Mouse (Mus musculus) heart, embryonic 12.5 days (tissue): ENCODE measurements at regions not wholly inside any gene's neighbourhood (a gene's known extent, or its start where the extent isn't known, plus 50 kb on each side); places are given as distances from the start of the nearest gene placed in this dataset.

Experiments
- ATAC-seq: fragments of 200-750 bp; cut with Nextera tagmentation; 2 replicates; pipeline ENCODE4 v1.8.0; 2017; ENCODE audit warnings: moderate TSS enrichment, moderate library complexity; ENCODE audit not compliant: insufficient number of reproducible peaks, low FRiP score
- H3K27ac ChIP-seq: fragments of 300-500 bp; sonication (generic); 2 replicates; pipeline ENCODE4 v1.5.1; 2016; ENCODE audit warnings: mild to moderate bottlenecking, moderate library complexity; ENCODE audit not compliant: poor library complexity, severe bottlenecking
- H3K27me3 ChIP-seq: fragments of 300-500 bp; sonication (generic); replicated peaks from 2 replicates; pipeline ENCODE4 v1.6.1; 2016; ENCODE audit warnings: mild to moderate bottlenecking, moderate library complexity
- H3K36me3 ChIP-seq: fragments of 300-500 bp; sonication (generic); 2 replicates; pipeline ENCODE4 v1.6.1; 2016; ENCODE audit warnings: mild to moderate bottlenecking, moderate library complexity
- H3K4me1 ChIP-seq: fragments of 300-500 bp; sonication (generic); replicated peaks from 2 replicates; pipeline ENCODE4 v1.6.1; 2016; ENCODE audit warnings: mild to moderate bottlenecking
- H3K4me2 ChIP-seq: fragments of 300-500 bp; sonication (generic); 2 replicates; pipeline ENCODE4 v1.6.1; 2016; ENCODE audit warnings: mild to moderate bottlenecking, moderate library complexity
- H3K4me3 ChIP-seq: fragments of 300-500 bp; sonication (generic); 2 replicates; pipeline ENCODE4 v1.5.1; 2016; ENCODE audit warnings: mild to moderate bottlenecking
- H3K9ac ChIP-seq: fragments of 300-500 bp; sonication (generic); 2 replicates; pipeline ENCODE4 v1.6.1; 2016; ENCODE audit warnings: mild to moderate bottlenecking, moderate library complexity
- H3K9me3 ChIP-seq: fragments of 300-500 bp; sonication (generic); replicated peaks from 2 replicates; pipeline ENCODE4 v1.6.1; 2016; ENCODE audit warnings: mild to moderate bottlenecking, moderate library complexity
- WGBS: fragments of 180-500 bp; shearing (Covaris S2); methylation state at CpG from one replicate; pipeline ENCODE4 v1.1.7; 2016; 5-methylcytosine and 5-hydroxymethylcytosine counted together

DNA sequence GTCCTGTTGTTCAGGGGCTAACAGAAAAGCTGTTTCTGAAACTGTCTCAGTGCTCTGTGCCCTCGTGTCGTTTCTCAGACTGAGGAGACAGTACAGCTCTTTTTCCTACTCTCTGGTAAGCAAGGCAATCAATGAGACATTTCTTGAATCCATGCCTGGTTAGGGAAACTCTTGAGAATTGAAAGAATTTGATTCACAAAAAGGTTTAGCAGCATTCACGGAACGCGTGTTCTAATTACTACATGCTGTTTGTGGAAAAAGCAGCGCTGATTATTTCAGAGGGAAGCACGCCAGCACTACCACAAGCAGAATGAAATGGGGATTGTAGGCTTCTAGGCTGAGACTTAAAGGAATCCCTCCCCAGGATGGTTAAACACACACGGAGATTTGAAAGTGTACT lies 112.5 kb upstream of the Adgrl2 start:
- Histone ChIP-seq H3K36me3 (no peaks in the 10 kb centered on the region), H3K27ac (no peak overlapping the region), H3K4me2 (no peak overlapping the region), H3K27me3 (peaks cover 33% of the 10 kb centered on the region), H3K9ac (no peak overlapping the region), H3K9me3 (no peaks in the 10 kb centered on the region; the same call in 1 of the 2 replicates), H3K4me1 (peaks cover 13% of the 10 kb centered on the region), H3K4me3 (no peak overlapping the region)
- no peak for ATAC-seq
- 74% methylated on average over 8 of the region's 8 CpGs for WGBS

- WGBS: 58% methylated on average over 10 of the region's 10 CpGs
- no peaks in the 10 kb centered on the region for H3K36me3 ChIP-seq
- H3K27ac ChIP-seq: no peak overlapping the region
- ATAC-seq: no peak
- no peak overlapping the region for H3K9ac ChIP-seq
- H3K4me2 ChIP-seq: no peak overlapping the region
- no peak overlapping the region for H3K4me3 ChIP-seq
- peaks cover 30% of the 10 kb centered on the region; the same call in 1 of the 2 replicates for H3K27me3 ChIP-seq
- peaks cover 19% of the 10 kb centered on the region for H3K4me1 ChIP-seq
- H3K9me3 ChIP-seq: no peaks in the 10 kb centered on the region; the same call in 1 of the 2 replicates
Observed at GRCm38 (mm10) chr3:149101785-149102184, 111.4 kb upstream of the Adgrl2 start.

DNA sequence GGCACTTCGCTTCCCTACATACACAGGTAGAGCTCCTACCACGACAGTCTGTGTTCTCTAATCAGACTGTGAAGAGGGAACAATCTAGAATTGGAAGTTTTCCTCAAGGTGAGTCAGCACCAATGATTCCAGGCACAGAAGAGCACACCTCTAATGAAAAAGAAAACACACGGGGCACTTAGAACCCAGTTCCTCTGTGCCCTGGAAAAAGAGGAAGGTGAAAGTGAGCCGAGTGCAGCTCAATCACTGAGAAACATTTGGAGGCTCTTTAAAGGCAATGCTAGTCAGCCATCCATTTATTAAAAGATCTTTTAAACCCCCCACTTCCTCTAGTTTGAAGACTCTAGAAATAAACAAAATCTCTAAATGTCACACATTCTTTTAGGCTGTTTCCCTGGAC lies 108.4 kb upstream of the Adgrl2 start:
- H3K4me1 ChIP-seq: peaks cover 22% of the 10 kb centered on the region
- H3K4me2 ChIP-seq: no peak overlapping the region
- no peak overlapping the region for H3K4me3 ChIP-seq
- no peaks in the 10 kb centered on the region for H3K9me3 ChIP-seq
- peaks cover 11% of the 10 kb centered on the region; the same call in 1 of the 2 replicates for H3K27me3 ChIP-seq
- ATAC-seq: no peak
- H3K27ac ChIP-seq: no peak overlapping the region
- whole genome bisulfite sequencing: 62% methylated on average over 4 of the region's 4 CpGs
- no peak overlapping the region for H3K9ac ChIP-seq
- no peaks in the 10 kb centered on the region for H3K36me3 ChIP-seq

GRCm38 (mm10) chr3:149097026-149097425 lies 106.7 kb upstream of the Adgrl2 start:
- Histone ChIP-seq H3K27ac (no peak overlapping the region), H3K9ac (no peak overlapping the region), H3K4me2 (no peak overlapping the region), H3K4me3 (no peak overlapping the region), H3K36me3 (no peaks in the 10 kb centered on the region), H3K9me3 (no peaks in the 10 kb centered on the region), H3K27me3 (peaks cover 4% of the 10 kb centered on the region; the same call in 1 of the 2 replicates), H3K4me1 (peaks cover 21% of the 10 kb centered on the region)
- ATAC-seq: no peak
- 26% methylated on average over 4 of the region's 4 CpGs for WGBS

DNA sequence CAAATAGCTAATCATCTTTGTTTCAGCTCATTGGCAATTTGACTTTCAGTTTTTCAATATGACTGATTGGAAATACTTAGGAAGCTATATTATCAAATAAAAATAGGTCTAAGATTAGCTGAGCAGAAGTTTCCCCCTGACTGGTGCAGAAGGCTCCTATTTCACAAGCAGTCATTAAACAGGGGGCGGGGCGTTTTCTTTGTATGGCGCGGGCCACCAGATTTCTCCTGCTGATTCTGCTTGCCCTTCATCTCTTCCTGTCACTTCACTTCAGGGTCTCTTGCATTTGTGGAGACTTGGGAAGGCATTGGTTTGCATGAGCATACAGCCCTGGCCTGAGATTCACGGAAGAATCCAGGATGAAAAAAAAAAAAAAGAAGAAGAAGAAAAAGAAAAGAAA lies 102.3 kb upstream of the Adgrl2 start:
- H3K4me3 ChIP-seq: no peak overlapping the region
- H3K4me2 ChIP-seq: peak overlapping the region; percentile 51; the same call in 1 of the 2 replicates
- H3K9ac ChIP-seq: no peak overlapping the region
- no peaks in the 10 kb centered on the region; the same call in 1 of the 2 replicates for H3K27me3 ChIP-seq
- H3K4me1 ChIP-seq: peaks cover 19% of the 10 kb centered on the region
- WGBS: 18% methylated on average over 5 of the region's 5 CpGs
- no peak for ATAC-seq
- H3K36me3 ChIP-seq: no peaks in the 10 kb centered on the region
- no peak overlapping the region for H3K27ac ChIP-seq
- H3K9me3 ChIP-seq: no peaks in the 10 kb centered on the region

GRCm38 (mm10) chr3:149090103-149090502 lies 99.7 kb upstream of the Adgrl2 start:
- no peak for ATAC-seq
- Histone ChIP-seq H3K4me3 (no peak overlapping the region), H3K9ac (no peak overlapping the region), H3K9me3 (no peaks in the 10 kb centered on the region), H3K4me2 (no peak overlapping the region), H3K27ac (no peak overlapping the region), H3K4me1 (peaks cover 30% of the 10 kb centered on the region), H3K27me3 (no peaks in the 10 kb centered on the region; the same call in 1 of the 2 replicates), H3K36me3 (no peaks in the 10 kb centered on the region)
- 67% methylated on average over 5 of the region's 5 CpGs for WGBS

DNA sequence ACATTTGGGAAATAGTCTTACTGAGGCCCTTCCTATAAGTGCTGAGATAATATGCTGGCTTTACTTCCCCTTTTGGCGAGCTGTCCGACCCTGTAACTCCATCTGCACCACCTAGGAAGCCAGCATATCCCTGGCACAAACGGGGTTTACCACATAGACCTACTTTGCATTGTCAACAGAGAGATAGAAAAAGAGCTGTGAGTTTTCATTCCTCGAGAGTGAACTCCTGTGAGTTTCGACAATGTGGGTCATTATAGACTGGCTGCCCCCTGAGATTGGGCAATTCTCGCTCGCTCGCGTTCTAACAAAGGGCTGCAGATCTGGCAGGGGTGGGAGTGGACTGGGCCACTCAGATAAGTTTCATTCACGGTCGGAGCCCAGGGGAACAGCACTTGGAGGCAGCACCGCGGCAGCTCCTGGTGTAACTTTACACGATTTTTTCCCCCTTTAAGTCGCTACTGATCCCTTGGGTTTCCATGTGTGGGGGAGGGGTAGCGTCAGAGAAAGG lies 98.3 kb upstream of the Adgrl2 start:
- Histone ChIP-seq H3K9me3 (no peaks in the 10 kb centered on the region), H3K4me1 (peaks cover 33% of the 10 kb centered on the region), H3K36me3 (no peaks in the 10 kb centered on the region), H3K4me2 (peak overlapping the region; percentile 71), H3K4me3 (peak overlapping the region; percentile 40), H3K9ac (peak overlapping the region; percentile 55; the same call in 1 of the 2 replicates), H3K27ac (no peak overlapping the region), H3K27me3 (no peaks in the 10 kb centered on the region; the same call in 1 of the 2 replicates)
- 3% methylated on average over 16 of the region's 16 CpGs for WGBS
- ATAC-seq: peak; percentile 39

DNA sequence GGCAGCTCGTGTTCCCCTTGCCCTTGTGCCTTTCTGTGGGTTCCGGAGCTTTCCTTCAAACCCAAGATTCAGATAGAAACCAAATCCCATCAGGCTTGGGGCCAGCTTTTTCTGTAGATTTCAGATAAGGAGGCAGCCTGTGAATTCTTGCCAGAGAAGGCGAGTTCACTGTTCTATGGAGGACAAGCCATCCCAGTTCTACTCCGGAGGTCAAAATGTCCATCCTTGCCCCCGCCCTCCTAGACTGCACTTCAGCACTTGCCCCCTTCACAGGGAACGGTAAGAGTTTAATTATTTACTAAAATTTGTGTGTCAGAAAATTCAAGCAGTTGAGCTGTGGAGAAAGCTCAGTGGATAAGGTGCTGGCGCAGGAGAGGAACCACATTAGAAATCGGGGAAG lies 97.1 kb upstream of the Adgrl2 start:
- no peak for ATAC-seq
- Histone ChIP-seq H3K27ac (no peak overlapping the region), H3K4me1 (peaks cover 33% of the 10 kb centered on the region), H3K4me2 (no peak overlapping the region), H3K9ac (no peak overlapping the region), H3K4me3 (no peak overlapping the region), H3K36me3 (no peaks in the 10 kb centered on the region), H3K27me3 (no peaks in the 10 kb centered on the region), H3K9me3 (no peaks in the 10 kb centered on the region)
- WGBS: 68% methylated on average over 8 of the region's 8 CpGs

DNA sequence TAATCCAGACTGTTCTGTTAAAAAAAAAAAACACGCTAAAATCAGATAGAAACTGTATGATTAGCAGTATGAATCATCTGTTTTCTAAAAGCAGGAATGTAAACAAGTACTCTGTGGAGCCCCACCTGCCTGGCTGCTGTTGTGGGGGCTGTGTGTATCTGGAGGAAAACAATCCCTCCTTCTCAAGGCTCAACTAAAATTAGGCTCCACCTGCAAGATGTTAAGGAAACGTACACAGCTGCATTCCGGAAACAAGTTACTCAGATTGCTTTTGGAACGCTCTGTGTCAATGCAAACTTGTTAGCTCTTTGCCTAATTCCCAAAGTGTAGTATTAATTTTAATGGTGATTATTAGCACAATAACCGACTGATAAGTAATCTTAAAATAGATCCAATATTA lies 96.3 kb upstream of the Adgrl2 start:
- Histone ChIP-seq H3K4me1 (peaks cover 33% of the 10 kb centered on the region), H3K4me2 (no peak overlapping the region), H3K27ac (no peak overlapping the region)

GRCm38 (mm10) chr3:149086086-149086485 lies 95.7 kb upstream of the Adgrl2 start:
- 83% methylated on average over 3 of the region's 3 CpGs for WGBS
- no peak for ATAC-seq
- Histone ChIP-seq H3K4me3 (no peak overlapping the region), H3K9me3 (no peaks in the 10 kb centered on the region), H3K9ac (no peak overlapping the region), H3K4me2 (no peak overlapping the region), H3K27me3 (no peaks in the 10 kb centered on the region), H3K36me3 (no peaks in the 10 kb centered on the region), H3K27ac (peak overlapping the region; percentile 58; the same call in 1 of the 2 replicates), H3K4me1 (peaks cover 33% of the 10 kb centered on the region)

More for the DNA sequence above, 96.3 kb upstream of the Adgrl2 start:
- H3K36me3 ChIP-seq: no peaks in the 10 kb centered on the region
- no peak overlapping the region for H3K9ac ChIP-seq
- H3K9me3 ChIP-seq: no peaks in the 10 kb centered on the region
- no peak for ATAC-seq
- WGBS: 47% methylated on average over 5 of the region's 5 CpGs
- no peaks in the 10 kb centered on the region for H3K27me3 ChIP-seq
- no peak overlapping the region for H3K4me3 ChIP-seq

DNA sequence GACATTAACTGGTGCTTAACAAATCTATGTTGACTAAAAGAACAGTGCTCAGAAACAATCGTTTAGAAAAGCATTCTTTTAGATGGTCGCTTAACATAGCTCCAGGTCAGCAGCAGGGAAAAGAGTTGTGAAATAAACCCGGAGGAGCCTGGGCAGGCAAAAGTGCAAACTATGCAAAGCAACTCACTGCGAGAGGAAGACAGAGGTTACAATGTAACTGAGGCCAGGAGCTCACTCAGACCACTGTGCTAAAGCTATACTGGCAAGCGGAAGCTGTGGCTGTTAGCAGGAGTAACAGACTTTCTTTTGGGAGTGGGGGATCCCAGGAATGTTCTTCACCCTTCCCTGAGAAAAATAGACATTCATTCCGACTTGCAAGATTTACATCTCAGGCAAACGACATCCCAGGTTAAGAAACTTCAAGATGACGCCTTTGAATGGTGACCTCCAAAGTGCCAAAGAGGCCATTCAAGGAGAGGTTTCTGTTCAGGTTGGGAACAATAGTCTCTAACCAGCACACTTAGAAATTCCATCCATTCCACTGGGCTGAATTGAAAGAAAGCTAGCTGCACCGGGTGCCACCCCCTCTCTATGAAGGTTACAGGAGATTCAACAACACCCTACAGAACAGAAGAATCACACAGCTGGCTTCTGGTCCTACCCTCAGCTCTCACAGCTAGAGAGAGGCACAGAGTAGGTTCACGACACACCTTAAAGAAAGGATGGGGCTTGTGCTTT lies 94.7 kb upstream of the Adgrl2 start:
- no peak overlapping the region for H3K9ac ChIP-seq
- H3K36me3 ChIP-seq: no peaks in the 10 kb centered on the region
- no peak overlapping the region for H3K4me3 ChIP-seq
- 54% methylated on average over 10 of the region's 10 CpGs for WGBS
- no peaks in the 10 kb centered on the region for H3K9me3 ChIP-seq
- H3K27me3 ChIP-seq: no peaks in the 10 kb centered on the region
- no peak overlapping the region for H3K4me2 ChIP-seq
- H3K4me1 ChIP-seq: peaks cover 33% of the 10 kb centered on the region
- no peak for ATAC-seq
- H3K27ac ChIP-seq: peak overlapping the region; percentile 58
